In the genomic region with DNA sequence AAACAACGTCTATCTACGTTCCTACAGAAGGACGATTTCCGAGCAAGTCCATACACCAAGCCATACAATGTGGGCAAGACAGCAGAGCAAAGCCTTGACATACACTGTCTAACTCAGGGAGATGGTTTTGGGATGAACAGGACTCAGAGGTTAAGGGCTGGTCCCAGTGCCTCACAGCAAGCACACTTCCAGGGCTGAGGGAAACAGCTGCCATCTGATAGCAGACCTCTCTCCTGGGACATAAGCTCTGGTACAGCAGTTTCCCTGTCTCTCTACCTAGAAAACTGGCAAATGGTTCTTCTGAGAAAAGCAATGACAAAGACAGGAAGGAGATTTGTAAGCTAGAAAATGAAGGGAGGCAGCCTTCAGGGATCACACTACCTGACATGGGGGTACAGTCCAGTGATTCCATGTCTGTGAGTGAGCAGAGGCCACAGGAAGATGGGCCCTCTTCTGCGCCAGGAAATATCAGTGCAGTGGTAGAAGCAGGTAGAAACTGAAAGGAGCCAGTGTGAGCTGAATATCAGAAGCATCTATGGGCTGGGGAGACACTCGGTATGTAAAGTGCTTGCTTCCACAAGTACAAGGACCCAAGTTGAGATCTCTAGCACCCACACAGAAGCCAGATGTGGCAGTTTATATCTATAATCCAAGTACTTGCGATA, we compare ENCODE assay signal across 12 mouse cellular contexts.
A peak's percentile ranks its signal among the peaks of the same experiment; 100 is the strongest.
DNase-seq lines count a peak whose midpoint lies in the region; ATAC-seq and TF ChIP-seq lines count a peak whose summit lies in the region.
"Had no signal": no experiment of that assay in that cellular context is flagged by ENCODE, and none has a peak within 500 bp of the region (broad histone marks: within the 10 kb centered on the region; RNA-seq: fewer than 3 reads in every experiment).

No protein-coding gene starts in this region.

- peak overlapping the region; percentile 8; the same call in 1 of the 2 replicates for H3K27ac ChIP-seq in stomach, embryonic 16.5 days (ENCODE audit: low read length)
- no peak overlapping the region for H3K27ac ChIP-seq in stomach, postnatal 0 days (replicated peaks)
- peak overlapping the region; percentile 41; the same call in 1 of the 2 replicates for H3K27ac ChIP-seq in embryonic facial prominence, embryonic 15.5 days (replicated peaks)
- H3K27ac ChIP-seq in forebrain, embryonic 14.5 days (ENCODE audit: low read depth, low read length) = no peak overlapping the region
- H3K27ac ChIP-seq: midbrain, embryonic 10.5 days had no signal

- H3K4me2 ChIP-seq in stomach, embryonic 16.5 days (ENCODE audit: low read depth, low read length) = no peak overlapping the region
- H3K4me2 ChIP-seq in stomach, postnatal 0 days (replicated peaks; ENCODE audit: low read depth) = no peak overlapping the region
- no peak overlapping the region for H3K4me2 ChIP-seq in embryonic facial prominence, embryonic 15.5 days (replicated peaks)
- H3K4me2 ChIP-seq in forebrain, embryonic 14.5 days (ENCODE audit: low read length) = no peak overlapping the region
- H3K4me2 ChIP-seq: lung, embryonic 14.5 days had no signal

- no peaks in the 10 kb centered on the region for H3K9me3 ChIP-seq in stomach, embryonic 16.5 days (replicated peaks; ENCODE audit: control insufficient read depth, low read length)
- no peaks in the 10 kb centered on the region for H3K9me3 ChIP-seq in stomach, postnatal 0 days (ENCODE audit: control insufficient read depth, low read length)
- H3K9me3 ChIP-seq in embryonic facial prominence, embryonic 15.5 days (replicated peaks) = no peaks in the 10 kb centered on the region
- no peaks in the 10 kb centered on the region for H3K9me3 ChIP-seq in forebrain, embryonic 14.5 days (replicated peaks; ENCODE audit: control insufficient read depth, low read length)
- H3K9me3 ChIP-seq: midbrain, embryonic 10.5 days had no signal

- H3K36me3 ChIP-seq in stomach, embryonic 16.5 days (ENCODE audit: control insufficient read depth, insufficient read depth, low read length) = no peaks in the 10 kb centered on the region
- H3K36me3 ChIP-seq in stomach, postnatal 0 days (ENCODE audit: control insufficient read depth, insufficient read depth, low read length) = no peaks in the 10 kb centered on the region
- no peaks in the 10 kb centered on the region for H3K36me3 ChIP-seq in embryonic facial prominence, embryonic 15.5 days
- H3K36me3 ChIP-seq in forebrain, embryonic 14.5 days (ENCODE audit: control insufficient read depth, insufficient read depth, low read length) = no peaks in the 10 kb centered on the region
- H3K36me3 ChIP-seq: midbrain, embryonic 10.5 days had no signal

- H3K4me3 ChIP-seq in stomach, embryonic 16.5 days (replicated peaks; ENCODE audit: low read length) = no peak overlapping the region
- H3K4me3 ChIP-seq in stomach, postnatal 0 days (ENCODE audit: low read depth, low read length) = no peak overlapping the region
- no peak overlapping the region for H3K4me3 ChIP-seq in embryonic facial prominence, embryonic 15.5 days (replicated peaks)
- no peak overlapping the region for H3K4me3 ChIP-seq in forebrain, embryonic 14.5 days (ENCODE audit: low read depth, low read length)
- H3K4me3 ChIP-seq: midbrain, embryonic 10.5 days had no signal

- no peaks in the 10 kb centered on the region for H3K27me3 ChIP-seq in stomach, embryonic 16.5 days (ENCODE audit: control insufficient read depth, insufficient read depth, low read length)
- no peaks in the 10 kb centered on the region for H3K27me3 ChIP-seq in stomach, postnatal 0 days (ENCODE audit: control insufficient read depth, insufficient read depth, low read length)
- no peaks in the 10 kb centered on the region for H3K27me3 ChIP-seq in embryonic facial prominence, embryonic 15.5 days
- H3K27me3 ChIP-seq in forebrain, embryonic 14.5 days (replicated peaks; ENCODE audit: control insufficient read depth, insufficient read depth, low read length) = no peaks in the 10 kb centered on the region

- no peak overlapping the region for H3K9ac ChIP-seq in stomach, embryonic 16.5 days (ENCODE audit: low read length)
- H3K9ac ChIP-seq in stomach, postnatal 0 days (ENCODE audit: low read length) = no peak overlapping the region
- no peak overlapping the region for H3K9ac ChIP-seq in embryonic facial prominence, embryonic 15.5 days
- H3K9ac ChIP-seq in forebrain, embryonic 14.5 days (ENCODE audit: low read length) = no peak overlapping the region
- H3K9ac ChIP-seq: lung, embryonic 14.5 days had no signal

- WGBS in stomach, embryonic 16.5 days = 81% methylated on average over 7 of the region's 7 CpGs
- WGBS in stomach, postnatal 0 days = 81% methylated on average over 7 of the region's 7 CpGs
- WGBS in embryonic facial prominence, embryonic 15.5 days = 79% methylated on average over 7 of the region's 7 CpGs
- 95% methylated on average over 7 of the region's 7 CpGs for WGBS in forebrain, embryonic 14.5 days

- DNase-seq in kidney, adult 9 months = peak; percentile 52
- DNase-seq in kidney, adult 18-20 months = no peak
- no peak for DNase-seq in stomach, postnatal 0 days (ENCODE audit: low spot score)
- no peak for DNase-seq in thymus, postnatal 4 days
- DNase-seq in forebrain, embryonic 14.5 days (ENCODE audit: low spot score) = no peak
- DNase-seq in cerebellum, postnatal 36 days = no peak
- DNase-seq: adrenal gland, adult 8-10 months; cerebellum, postnatal 25 days; lung, embryonic 14.5 days had no signal

- no peak for TF ChIP-seq CTCF in stomach, postnatal 0 days (IDR thresholded peaks at IDR 0.05; ENCODE audit: low read depth)

- ATAC-seq in stomach, embryonic 16.5 days (ENCODE audit: insufficient read depth, low FRiP score) = no peak
- no peak for ATAC-seq in stomach, postnatal 0 days (ENCODE audit: low FRiP score, low TSS enrichment)
- ATAC-seq in embryonic facial prominence, embryonic 15.5 days (ENCODE audit: insufficient number of reproducible peaks, low FRiP score, low TSS enrichment, low read depth) = no peak
- ATAC-seq in forebrain, embryonic 14.5 days = no peak

- 0 out of 2 replicates have a peak, but pooled peaks cover 9% of the 10 kb centered on the region for H3K4me1 ChIP-seq in stomach, embryonic 16.5 days (ENCODE audit: control insufficient read depth, insufficient read depth, low read length)
- no peaks in the 10 kb centered on the region for H3K4me1 ChIP-seq in stomach, postnatal 0 days (replicated peaks; ENCODE audit: control insufficient read depth, insufficient read depth)
- H3K4me1 ChIP-seq in embryonic facial prominence, embryonic 15.5 days = peaks cover 35% of the 10 kb centered on the region
- H3K4me1 ChIP-seq in forebrain, embryonic 14.5 days (ENCODE audit: control insufficient read depth, insufficient read depth, low read length) = no peaks in the 10 kb centered on the region

- TF ChIP-seq EP300 in stomach, postnatal 0 days (optimal IDR thresholded peaks at IDR 0.05) = no peak

Comparison
In these comparisons a context has a peak if more than half of its experiments do, and no peak if none do; other contexts are left out.
1. H3K27ac ChIP-seq: peak in stomach, embryonic 16.5 days (single experiment) and embryonic facial prominence, embryonic 15.5 days (single experiment); none in stomach, postnatal 0 days (single experiment) and forebrain, embryonic 14.5 days (single experiment).